Mouse (Mus musculus) erythroblast, embryonic 14.5 days (primary cell): ENCODE data around the gene Pycr1.

ENCODE experiments used
- GATA1 ChIP-seq: IDR thresholded peaks from 2 replicates; pipeline ENCODE4 v1.6.1; 2012; ENCODE audit warnings: low read length, inconsistent platforms, mixed read lengths
- TAL1 ChIP-seq: IDR thresholded peaks from 3 replicates; pipeline ENCODE4 v1.6.1; 2012; ENCODE audit warnings: low read length, inconsistent platforms, mixed read lengths

GRCm38 (mm10) chr11:120682683-120683082 lies 39.1 kb upstream of the Pycr1 start:
- TF ChIP-seq TAL1 (no peak), GATA1 (no peak)
